Comparison of ENCODE assay signal across 9 mouse cellular contexts in genomic region chr16:38239729-38240128, GRCm38 (mm10). TPM values are rescaled to one million over a fixed set of nuclear protein-coding genes. Genes with fewer than 3 reads are reported as not detected.
A peak's percentile ranks its signal among the peaks of the same experiment; 100 is the strongest.
DNase-seq lines count a peak whose midpoint lies in the region; ATAC-seq and TF ChIP-seq lines count a peak whose summit lies in the region.
"Had no signal": no experiment of that assay in that cellular context is flagged by ENCODE, and none has a peak within 500 bp of the region (broad histone marks: within the 10 kb centered on the region; RNA-seq: fewer than 3 reads in every experiment).

No protein-coding gene starts in this region.

- H3K36me3 ChIP-seq in small intestine, adult 2 months (ENCODE audit: control insufficient read depth, insufficient read depth, low read length), result peaks cover 17% of the 10 kb centered on the region

- H3K4me3 ChIP-seq in small intestine, adult 2 months (ENCODE audit: low read depth, low read length), result no peak overlapping the region
- H3K4me3 ChIP-seq: limb, embryonic 13.5 days had no signal

- peak; percentile 47 for DNase-seq in gastrocnemius, adult 18-20 months (ENCODE audit: low spot score)
- DNase-seq in gastrocnemius, postnatal 14 days, result no peak
- peak; percentile 83 for DNase-seq in 416B (ENCODE audit: low read depth)
- no peak for DNase-seq in Patski (ENCODE audit: low read depth, low spot score)
- DNase-seq in forelimb bud, embryonic 11.5 days (ENCODE audit: low read depth, low spot score), result peak; percentile 35
- peak; percentile 49 to 57 for DNase-seq in left cerebral cortex, postnatal 25 days (ENCODE audit: low spot score in 2 of 2)
- no peak for DNase-seq in gastrocnemius, postnatal 4 days (ENCODE audit: low spot score in 2 of 2)

- ATAC-seq in Patski, result no peak

- peak; percentile 71 for TF ChIP-seq CTCF in Patski (IDR thresholded peaks at IDR 0.05)
- TF ChIP-seq CTCF in small intestine, adult 2 months (IDR thresholded peaks at IDR 0.05; ENCODE audit: extremely low read depth, insufficient read length, insufficient replicate concordance, low read depth, low read length), result 0 out of 2 replicates have a peak, but pooled peaks have one; percentile 27

- H3K27me3 ChIP-seq in Patski, result no peaks in the 10 kb centered on the region
- H3K27me3 ChIP-seq in small intestine, adult 2 months (ENCODE audit: control insufficient read depth, insufficient read depth, low read length), result no peaks in the 10 kb centered on the region
- H3K27me3 ChIP-seq: limb, embryonic 13.5 days had no signal

- no peak overlapping the region for H3K27ac ChIP-seq in small intestine, adult 2 months (ENCODE audit: insufficient read depth, low read depth, low read length)
- H3K27ac ChIP-seq: limb, embryonic 13.5 days had no signal

- 18% methylated on average over 5 of the region's 5 CpGs for WGBS in small intestine, adult 2 months

- in situ Hi-C loops in Patski (cut with MboI; ENCODE audit: low pct_unique_long_range_greater_than_20kb), result no loop called here

- CTCF ChIA-PET in Patski (lab: Charles Lee), result interaction anchor here (1.0 to 1.7 kb wide), 4 partner anchors 9 to 265 kb away, joined by 3 to 5 read pairs (median 4); no protein-coding TSS in a partner anchor

- H3K4me1 ChIP-seq in small intestine, adult 2 months (ENCODE audit: control insufficient read depth, insufficient read depth, insufficient read length, low read length), result no peaks in the 10 kb centered on the region
- H3K4me1 ChIP-seq: limb, embryonic 13.5 days had no signal

- no peak for TF ChIP-seq POLR2A in small intestine, adult 2 months (IDR thresholded peaks at IDR 0.05; ENCODE audit: low read depth, low read length)

- intact Hi-C loops in gastrocnemius, postnatal 14 days (cut with DNase I; ENCODE audit: low total_unique reads), result no loop called here
- intact Hi-C loops in left cerebral cortex, postnatal 25 days (cut with DNase I), result no loop called here

- POLR2A ChIA-PET in Patski (lab: Charles Lee), result no interaction called here

RNA-seq across cellular contexts. Expression of gene Nr1i2, which starts 54.9 kb away (rescaled TPM):
- under 1 TPM in 1 of 2 experiments, not detected in 1; 0.09 TPM for total RNA-seq in gastrocnemius, adult 18-20 months (2021)
- not detected for total RNA-seq in gastrocnemius, postnatal 14 days (2021)
- polyA plus RNA-seq in Patski (2021), result 0.03 TPM
- not detected for total RNA-seq in left cerebral cortex, postnatal 25 days (2021)
- polyA plus RNA-seq in small intestine, adult 2 months (2012; rRNA removed), result 25.5 and 72.6 TPM in 2 replicates
- under 1 TPM in 1 of 2 experiments, not detected in 1; 0.16 TPM for total RNA-seq in gastrocnemius, postnatal 4 days (2021)
- polyA plus RNA-seq: limb, embryonic 13.5 days had no signal

Comparison
In these comparisons a context has a peak if more than half of its experiments do, and no peak if none do; other contexts are left out.
1. DNase-seq: peak in gastrocnemius, adult 18-20 months (single experiment), 416B (single experiment), forelimb bud, embryonic 11.5 days (single experiment) and left cerebral cortex, postnatal 25 days (2 of 2); none in gastrocnemius, postnatal 14 days (single experiment), Patski (single experiment) and gastrocnemius, postnatal 4 days (0 of 2).